Mouse (Mus musculus): ENCODE measurements around the gene Clhc1.

GRCm38 (mm10) chr11:29544225-29544945 lies 3.4 kb upstream of the Clhc1 start:
- no peak for TF ChIP-seq CEBPB (IDR thresholded peaks at IDR 0.05; ENCODE audit: low read depth)
- no peak for TF ChIP-seq CTCF (IDR thresholded peaks at IDR 0.05; ENCODE audit: control insufficient read depth, insufficient read depth, insufficient read length)
- no peak for TF ChIP-seq MYOD1 (IDR thresholded peaks at IDR 0.05; ENCODE audit: control insufficient read depth, insufficient read length, low read depth)
